Mouse (Mus musculus) cortical plate, adult 2 months (tissue): ENCODE results near the gene Fam171a2.
A peak's percentile ranks its signal among the peaks of the same experiment; 100 is the strongest.

Source experiments
- CTCF ChIP-seq: fragments of 200-500 bp; IDR thresholded peaks from 2 replicates; pipeline ENCODE4 v1.5.1; 2011; ENCODE audit warnings: mild to moderate bottlenecking, control low read depth, low read length; ENCODE audit not compliant: insufficient read depth; ENCODE audit errors: extremely low read depth
- POLR2A ChIP-seq: fragments of 200-500 bp; IDR thresholded peaks from 2 replicates; pipeline ENCODE4 v1.6.1; 2011; ENCODE audit warnings: mild to moderate bottlenecking, low read length, control low read depth; ENCODE audit not compliant: insufficient read depth; ENCODE audit errors: extremely low read depth

DNA sequence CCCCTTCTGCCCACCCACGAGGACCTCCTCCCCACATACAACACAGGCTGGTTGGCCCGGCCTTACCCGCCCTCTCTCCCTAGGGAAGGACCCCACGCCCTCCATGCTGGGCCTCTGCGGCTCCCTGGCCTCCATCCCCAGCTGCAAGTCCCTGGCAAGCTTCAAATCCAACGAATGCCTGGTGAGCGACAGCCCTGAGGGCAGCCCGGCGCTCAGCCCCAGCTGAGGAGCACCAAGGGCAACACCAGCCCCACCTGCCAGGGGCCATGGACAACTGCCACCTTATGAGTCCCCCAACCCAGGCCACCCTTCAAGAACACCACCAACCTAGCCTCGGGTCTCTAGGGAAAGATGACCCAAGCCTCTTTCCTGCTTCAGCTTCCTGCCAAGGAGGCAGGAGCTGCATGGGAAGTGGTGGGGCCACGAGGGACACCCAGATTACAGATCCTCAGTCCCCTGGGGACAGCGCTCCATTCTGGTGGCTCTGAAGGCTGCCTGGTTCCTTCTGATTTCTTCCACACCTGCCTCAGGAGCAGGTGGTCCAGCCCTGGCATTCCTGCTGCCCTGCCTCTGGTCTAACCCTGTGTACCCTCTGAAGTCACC is 45.5 kb downstream of the Fam171a2 start:
- no peak for TF ChIP-seq CTCF
- TF ChIP-seq POLR2A, result 0 out of 2 replicates have a peak, but pooled peaks have one; percentile 26
